Mouse (Mus musculus): ENCODE results near the gene Iqgap1. TPM values are rescaled to one million over a fixed set of nuclear protein-coding genes. Genes with fewer than 3 reads are reported as not detected.
A peak's percentile ranks its signal among the peaks of the same experiment; 100 is the strongest.

Gene Iqgap1
- polyA plus RNA-seq, 1 experiment from 2014 or later = 19.4 TPM

DNA sequence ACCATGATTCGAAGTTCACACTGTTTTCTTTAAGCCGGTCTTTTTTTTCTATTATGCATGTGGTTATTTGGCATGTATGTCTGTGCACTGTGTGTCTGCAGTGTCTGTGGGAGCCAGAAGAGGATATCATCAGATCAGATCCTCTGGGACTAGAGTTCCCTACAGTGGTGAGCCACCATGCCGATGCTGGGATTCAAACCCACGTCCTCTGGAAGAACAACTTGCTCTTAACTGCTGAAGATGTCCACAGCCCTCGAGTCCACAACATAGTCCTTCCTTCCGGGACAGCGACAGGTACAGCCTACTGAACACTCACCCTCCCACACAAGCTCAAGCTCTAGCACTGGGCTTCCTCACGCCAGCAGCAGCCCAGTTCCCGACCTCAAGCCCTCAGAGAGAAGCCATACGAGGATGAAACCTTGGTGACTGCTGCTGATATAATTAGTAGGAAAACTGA lies 50.3 kb downstream of the Iqgap1 start:
- H3K9me3 ChIP-seq (replicated peaks) = no peaks in the 10 kb centered on the region
- H3K4me1 ChIP-seq = peaks cover 20% of the 10 kb centered on the region
- no peak overlapping the region for H3K4me3 ChIP-seq
- no peaks in the 10 kb centered on the region for H3K27me3 ChIP-seq (replicated peaks)
- H3K9ac ChIP-seq = no peak overlapping the region
- H3K36me3 ChIP-seq = no peaks in the 10 kb centered on the region
- WGBS (ENCODE audit: insufficient replicate concordance) = 73% methylated on average over 10 of the region's 10 CpGs
- no peak for ATAC-seq
- H3K27ac ChIP-seq = no peak overlapping the region
- no peak overlapping the region for H3K4me2 ChIP-seq

DNA sequence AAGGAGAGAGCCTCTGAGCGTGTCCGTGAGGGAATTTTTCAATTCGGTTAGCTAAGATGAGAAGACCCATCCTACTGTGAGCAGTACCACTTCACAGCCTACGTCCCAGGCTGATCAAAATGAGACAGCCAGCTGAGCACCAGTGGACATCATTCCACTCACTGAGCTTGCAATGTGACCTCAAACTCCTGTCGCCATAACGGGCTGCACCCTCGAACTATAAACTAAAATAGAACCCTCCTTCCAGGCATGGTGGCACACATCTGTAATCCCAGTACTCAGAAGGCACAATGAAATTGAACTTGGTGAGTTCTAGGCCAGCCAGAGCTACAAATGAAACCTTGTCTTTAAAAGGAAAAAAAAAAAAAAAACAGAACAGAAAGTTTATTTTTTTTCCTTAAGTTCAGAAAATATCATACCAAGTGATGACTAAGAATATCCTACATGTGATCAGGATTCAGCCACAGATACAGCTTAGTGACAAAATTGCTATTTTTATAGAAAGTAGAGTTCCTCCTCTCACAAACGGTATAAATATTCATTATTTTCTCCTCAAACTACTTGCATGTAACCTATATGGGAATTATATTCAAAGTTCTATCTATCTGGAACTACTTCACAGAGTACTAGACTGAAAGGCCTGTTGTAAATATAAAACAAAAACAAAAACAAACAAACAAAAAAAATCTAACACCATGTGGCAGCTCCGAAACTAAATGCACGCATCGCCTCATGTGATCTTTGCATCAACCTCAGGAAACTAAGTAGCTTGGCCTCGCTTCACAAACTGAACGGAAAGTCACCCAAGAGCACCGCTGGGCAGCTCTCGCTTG lies 50.9 kb downstream of the Iqgap1 start:
- ATAC-seq = no peak
- WGBS (ENCODE audit: insufficient replicate concordance) = 76% methylated on average over 15 of the region's 15 CpGs
- H3K27me3 ChIP-seq (replicated peaks) = no peaks in the 10 kb centered on the region
- no peak overlapping the region for H3K27ac ChIP-seq
- no peak overlapping the region for H3K9ac ChIP-seq
- no peaks in the 10 kb centered on the region for H3K36me3 ChIP-seq
- no peak overlapping the region for H3K4me3 ChIP-seq
- no peaks in the 10 kb centered on the region for H3K9me3 ChIP-seq (replicated peaks)
- no peak overlapping the region for H3K4me2 ChIP-seq
- peaks cover 16% of the 10 kb centered on the region for H3K4me1 ChIP-seq

- no peaks in the 10 kb centered on the region for H3K36me3 ChIP-seq
- ATAC-seq = no peak
- H3K27ac ChIP-seq = no peak overlapping the region
- no peaks in the 10 kb centered on the region for H3K27me3 ChIP-seq (replicated peaks)
- 73% methylated on average over 14 of the region's 14 CpGs for WGBS (ENCODE audit: insufficient replicate concordance)
- no peak overlapping the region for H3K4me2 ChIP-seq
- no peak overlapping the region for H3K4me3 ChIP-seq
- H3K9ac ChIP-seq = no peak overlapping the region
- peaks cover 8% of the 10 kb centered on the region for H3K4me1 ChIP-seq
- H3K9me3 ChIP-seq (replicated peaks) = no peaks in the 10 kb centered on the region
Observed at GRCm38 (mm10) chr7:80773834-80774614, 51.8 kb downstream of the Iqgap1 start.

- no peak overlapping the region for H3K27ac ChIP-seq
- no peaks in the 10 kb centered on the region for H3K9me3 ChIP-seq (replicated peaks)
- H3K4me3 ChIP-seq = no peak overlapping the region
- no peaks in the 10 kb centered on the region for H3K27me3 ChIP-seq (replicated peaks)
- WGBS (ENCODE audit: insufficient replicate concordance) = 84% methylated on average over 2 of the region's 2 CpGs
- H3K4me2 ChIP-seq = no peak overlapping the region
- H3K9ac ChIP-seq = no peak overlapping the region
- 0 out of 2 replicates have a peak, but pooled peaks cover 3% of the 10 kb centered on the region for H3K4me1 ChIP-seq
- peaks cover 5% of the 10 kb centered on the region for H3K36me3 ChIP-seq
- no peak for ATAC-seq
Observed at GRCm38 (mm10) chr7:80770466-80770865, 55.3 kb downstream of the Iqgap1 start.

DNA sequence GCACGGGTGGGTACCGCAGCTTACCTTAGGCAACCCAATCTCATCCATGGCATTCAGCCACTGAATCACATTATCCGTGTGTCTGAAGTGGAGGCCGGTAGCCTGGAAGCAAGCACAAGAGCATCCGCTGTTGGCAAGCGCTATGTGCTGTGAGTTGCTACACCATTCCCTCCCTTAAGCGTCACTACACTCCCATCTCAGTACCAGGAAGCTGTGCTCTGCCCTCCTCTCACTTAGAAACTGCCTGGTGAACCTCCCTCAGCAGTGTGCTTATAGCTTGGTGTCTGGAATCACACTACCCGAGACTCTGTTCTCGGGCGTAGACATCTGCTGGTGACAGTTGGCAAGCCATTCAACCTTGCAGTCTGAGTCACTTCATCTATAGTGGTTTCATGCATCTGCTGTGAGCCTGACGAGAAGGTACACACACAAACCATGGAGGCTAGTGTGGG lies 58.9 kb downstream of the Iqgap1 start:
- Histone ChIP-seq H3K36me3 (peaks cover 8% of the 10 kb centered on the region), H3K27me3 (replicated peaks) (no peaks in the 10 kb centered on the region), H3K4me3 (no peak overlapping the region), H3K4me1 (0 out of 2 replicates have a peak, but pooled peaks cover 3% of the 10 kb centered on the region), H3K4me2 (no peak overlapping the region), H3K9ac (no peak overlapping the region), H3K9me3 (replicated peaks) (no peaks in the 10 kb centered on the region), H3K27ac (no peak overlapping the region)
- no peak for ATAC-seq
- 84% methylated on average over 11 of the region's 11 CpGs for WGBS (ENCODE audit: insufficient replicate concordance)

- Histone ChIP-seq H3K4me1 (0 out of 2 replicates have a peak, but pooled peaks cover 3% of the 10 kb centered on the region), H3K9ac (no peak overlapping the region), H3K36me3 (peaks cover 8% of the 10 kb centered on the region), H3K4me3 (no peak overlapping the region), H3K27ac (no peak overlapping the region), H3K9me3 (replicated peaks) (no peaks in the 10 kb centered on the region), H3K27me3 (replicated peaks) (no peaks in the 10 kb centered on the region), H3K4me2 (no peak overlapping the region)
- no peak for ATAC-seq
- WGBS (ENCODE audit: insufficient replicate concordance) = 50% methylated on average over 3 of the region's 3 CpGs
Observed at GRCm38 (mm10) chr7:80766072-80766471, 59.7 kb downstream of the Iqgap1 start.

GRCm38 (mm10) chr7:80763864-80764437 lies 61.8 kb downstream of the Iqgap1 start:
- H3K36me3 ChIP-seq = peaks cover 12% of the 10 kb centered on the region

GRCm38 (mm10) chr7:80762297-80762696 lies 63.5 kb downstream of the Iqgap1 start:
- Histone ChIP-seq H3K4me3 (no peak overlapping the region), H3K4me2 (no peak overlapping the region), H3K9me3 (replicated peaks) (no peaks in the 10 kb centered on the region), H3K36me3 (peaks cover 27% of the 10 kb centered on the region), H3K27ac (no peak overlapping the region), H3K9ac (no peak overlapping the region), H3K27me3 (replicated peaks) (no peaks in the 10 kb centered on the region), H3K4me1 (0 out of 2 replicates have a peak, but pooled peaks cover 1% of the 10 kb centered on the region)
- 87% methylated on average over 8 of the region's 8 CpGs for WGBS (ENCODE audit: insufficient replicate concordance)
- no peak for ATAC-seq

More at GRCm38 (mm10) chr7:80763864-80764437, 61.8 kb downstream of the Iqgap1 start:
- no peak overlapping the region for H3K4me2 ChIP-seq
- H3K4me3 ChIP-seq = no peak overlapping the region
- no peak overlapping the region for H3K27ac ChIP-seq
- no peaks in the 10 kb centered on the region for H3K27me3 ChIP-seq (replicated peaks)
- H3K9me3 ChIP-seq (replicated peaks) = no peaks in the 10 kb centered on the region
- H3K4me1 ChIP-seq = 0 out of 2 replicates have a peak, but pooled peaks cover 3% of the 10 kb centered on the region
- ATAC-seq = no peak
- H3K9ac ChIP-seq = no peak overlapping the region
- 68% methylated on average over 7 of the region's 7 CpGs for WGBS (ENCODE audit: insufficient replicate concordance)

DNA sequence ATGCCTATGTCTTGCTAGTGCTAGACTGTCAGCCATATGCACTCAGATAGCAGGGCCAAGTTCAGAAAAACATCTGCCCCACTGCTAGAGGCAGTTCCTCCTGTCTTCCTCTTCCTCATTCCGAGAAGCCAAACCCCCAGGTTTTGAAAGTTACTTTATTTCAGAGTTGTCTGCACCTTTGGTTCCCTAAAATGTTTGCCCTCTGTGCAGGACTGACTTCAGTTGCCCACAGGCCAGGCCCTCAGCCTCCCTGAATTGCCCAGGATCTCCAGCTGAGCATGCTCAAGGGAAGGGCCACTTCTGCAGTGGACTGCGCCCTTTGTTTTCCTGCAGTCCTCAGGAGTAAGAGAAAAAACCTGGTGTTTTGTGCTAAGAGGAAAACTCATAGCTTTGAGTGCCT lies 71.7 kb downstream of the Iqgap1 start:
- WGBS (ENCODE audit: insufficient replicate concordance) = 62% methylated on average over 2 of the region's 2 CpGs
- Histone ChIP-seq H3K4me1 (no peaks in the 10 kb centered on the region), H3K4me3 (no peak overlapping the region), H3K4me2 (no peak overlapping the region), H3K27ac (0 out of 2 replicates have a peak overlapping the region, but pooled peaks have one; percentile 25), H3K27me3 (replicated peaks) (no peaks in the 10 kb centered on the region), H3K9me3 (replicated peaks) (no peaks in the 10 kb centered on the region), H3K9ac (no peak overlapping the region), H3K36me3 (peaks cover 63% of the 10 kb centered on the region)
- no peak for ATAC-seq

- Histone ChIP-seq H3K9me3 (replicated peaks) (no peaks in the 10 kb centered on the region), H3K4me2 (no peak overlapping the region), H3K4me3 (no peak overlapping the region), H3K27ac (0 out of 2 replicates have a peak overlapping the region, but pooled peaks have one; percentile 25), H3K9ac (no peak overlapping the region), H3K27me3 (replicated peaks) (no peaks in the 10 kb centered on the region), H3K36me3 (peaks cover 63% of the 10 kb centered on the region), H3K4me1 (no peaks in the 10 kb centered on the region)
- no peak for ATAC-seq
- WGBS (ENCODE audit: insufficient replicate concordance) = 73% methylated on average over 2 of the region's 2 CpGs
Observed at GRCm38 (mm10) chr7:80753613-80754012, 72.2 kb downstream of the Iqgap1 start.

- no peaks in the 10 kb centered on the region for H3K4me1 ChIP-seq
- no peak overlapping the region for H3K27ac ChIP-seq
- H3K4me3 ChIP-seq = no peak overlapping the region
- no peaks in the 10 kb centered on the region for H3K9me3 ChIP-seq (replicated peaks)
- no peaks in the 10 kb centered on the region for H3K27me3 ChIP-seq (replicated peaks)
- H3K36me3 ChIP-seq = peaks cover 57% of the 10 kb centered on the region
- H3K4me2 ChIP-seq = no peak overlapping the region
- H3K9ac ChIP-seq = no peak overlapping the region
- ATAC-seq = no peak
- WGBS (ENCODE audit: insufficient replicate concordance) = 72% methylated on average over 6 of the region's 6 CpGs
Observed at GRCm38 (mm10) chr7:80749624-80750023, 76.2 kb downstream of the Iqgap1 start.
